Mouse (Mus musculus) embryonic facial prominence, embryonic 12.5 days (tissue): ENCODE measurements around the gene Sh2b2. TPM values are rescaled to one million over a fixed set of nuclear protein-coding genes. Genes with fewer than 3 reads are reported as not detected.

Experiments
- ATAC-seq: fragments of 200-750 bp; cut with Nextera tagmentation; 2 replicates; pipeline ENCODE4 v1.8.0; 2017; ENCODE audit not compliant: insufficient number of reproducible peaks, insufficient read depth, low FRiP score, low TSS enrichment
- H3K27ac ChIP-seq: fragments of 300-500 bp; sonication (generic); 2 replicates; pipeline ENCODE4 v1.5.1; 2016; ENCODE audit warnings: mild to moderate bottlenecking
- H3K27me3 ChIP-seq: fragments of 300-500 bp; sonication (generic); 2 replicates; pipeline ENCODE4 v1.6.1; 2016; ENCODE audit warnings: mild to moderate bottlenecking, moderate library complexity
- H3K36me3 ChIP-seq: fragments of 300-500 bp; sonication (generic); 2 replicates; pipeline ENCODE4 v1.6.1; 2016; ENCODE audit warnings: mild to moderate bottlenecking
- H3K4me1 ChIP-seq: fragments of 300-500 bp; sonication (generic); 2 replicates; pipeline ENCODE4 v1.6.1; 2016
- H3K4me2 ChIP-seq: fragments of 300-500 bp; sonication (generic); replicated peaks from 2 replicates; pipeline ENCODE4 v1.6.1; 2016; ENCODE audit warnings: mild to moderate bottlenecking, moderate library complexity
- H3K4me3 ChIP-seq: fragments of 300-500 bp; sonication (generic); 2 replicates; pipeline ENCODE4 v1.5.1; 2016; ENCODE audit warnings: mild to moderate bottlenecking
- H3K9ac ChIP-seq: fragments of 300-500 bp; sonication (generic); 2 replicates; pipeline ENCODE4 v1.6.1; 2016; ENCODE audit warnings: mild to moderate bottlenecking, moderate library complexity
- H3K9me3 ChIP-seq: fragments of 300-500 bp; sonication (generic); 2 replicates; pipeline ENCODE4 v1.6.1; 2016; ENCODE audit warnings: mild to moderate bottlenecking, moderate library complexity
- WGBS: fragments of 180-500 bp; shearing (Covaris S2); methylation state at CpG from one replicate; pipeline ENCODE4 v1.1.7; 2016; 5-methylcytosine and 5-hydroxymethylcytosine counted together
- polyA plus RNA-seq: library from polyadenylated mRNA; unstranded; fragments of >200 nt; fragmentation: Nextera tagmentation; extraction: Ambion mirVana; gene quantifications from 2 replicates; pipeline ENCODE4 v1.2.1, GENCODE M21; 2016

Gene Sh2b2
- polyA plus RNA-seq: 14.8 and 15.8 TPM in 2 replicates

- no peaks in the 10 kb centered on the region for H3K27me3 ChIP-seq
- WGBS: 86% methylated on average over 2 of the region's 2 CpGs
- no peak within 1 kb of the TSS; the same call in 1 of the 2 replicates for H3K27ac ChIP-seq
- H3K36me3 ChIP-seq: no peaks in the 10 kb centered on the region
- H3K4me1 ChIP-seq: peaks cover 15% of the 10 kb centered on the region
- peak within 1 kb of the TSS; percentile 83 for H3K4me3 ChIP-seq
- ATAC-seq: no peak
- H3K4me2 ChIP-seq: peak within 1 kb of the TSS; percentile 88
- peak within 1 kb of the TSS; percentile 59; the same call in 1 of the 2 replicates for H3K9ac ChIP-seq
- H3K9me3 ChIP-seq: no peaks in the 10 kb centered on the region
Observed at GRCm38 (mm10) chr5:136246452-136246838, at the start of gene Sh2b2. Gene Sh2b2 (minus strand): TSS chr5:136246556.

GRCm38 (mm10) chr5:136292971-136293418 lies 46.6 kb upstream of the Sh2b2 start:
- Histone ChIP-seq H3K27me3 (no peaks in the 10 kb centered on the region), H3K4me3 (no peak overlapping the region), H3K4me1 (no peaks in the 10 kb centered on the region), H3K9ac (no peak overlapping the region), H3K36me3 (peaks cover 22% of the 10 kb centered on the region), H3K27ac (no peak overlapping the region), H3K9me3 (no peaks in the 10 kb centered on the region), H3K4me2 (no peak overlapping the region)
- ATAC-seq: no peak
- 57% methylated on average over 4 of the region's 4 CpGs for WGBS

- H3K4me1 ChIP-seq: no peaks in the 10 kb centered on the region
- no peak overlapping the region for H3K4me3 ChIP-seq
- no peaks in the 10 kb centered on the region for H3K9me3 ChIP-seq
- 79% methylated on average over 2 of the region's 2 CpGs for WGBS
- no peaks in the 10 kb centered on the region for H3K27me3 ChIP-seq
- H3K36me3 ChIP-seq: peaks cover 25% of the 10 kb centered on the region
- no peak for ATAC-seq
- no peak overlapping the region for H3K4me2 ChIP-seq
- H3K9ac ChIP-seq: no peak overlapping the region
- no peak overlapping the region for H3K27ac ChIP-seq
Observed at GRCm38 (mm10) chr5:136292361-136292760, 46.0 kb upstream of the Sh2b2 start.

- 93% methylated on average over 2 of the region's 2 CpGs for WGBS
- no peaks in the 10 kb centered on the region for H3K4me1 ChIP-seq
- no peaks in the 10 kb centered on the region for H3K27me3 ChIP-seq
- no peak overlapping the region for H3K27ac ChIP-seq
- H3K4me3 ChIP-seq: no peak overlapping the region
- no peaks in the 10 kb centered on the region for H3K9me3 ChIP-seq
- H3K4me2 ChIP-seq: no peak overlapping the region
- peaks cover 24% of the 10 kb centered on the region for H3K36me3 ChIP-seq
- ATAC-seq: no peak
- H3K9ac ChIP-seq: no peak overlapping the region
Observed at GRCm38 (mm10) chr5:136291562-136291961, 45.2 kb upstream of the Sh2b2 start.

- no peaks in the 10 kb centered on the region for H3K4me1 ChIP-seq
- peaks cover 31% of the 10 kb centered on the region for H3K36me3 ChIP-seq
- H3K4me3 ChIP-seq: no peak overlapping the region
- H3K27me3 ChIP-seq: no peaks in the 10 kb centered on the region
- no peak overlapping the region for H3K4me2 ChIP-seq
- H3K9me3 ChIP-seq: no peaks in the 10 kb centered on the region
- no peak overlapping the region for H3K27ac ChIP-seq
- WGBS: 81% methylated on average over 3 of the region's 3 CpGs
- ATAC-seq: no peak
- H3K9ac ChIP-seq: no peak overlapping the region
Observed at GRCm38 (mm10) chr5:136289776-136290175, 43.4 kb upstream of the Sh2b2 start.

GRCm38 (mm10) chr5:136288351-136289081 lies 42.2 kb upstream of the Sh2b2 start:
- ATAC-seq: no peak
- H3K9me3 ChIP-seq: no peaks in the 10 kb centered on the region
- peaks cover 40% of the 10 kb centered on the region for H3K36me3 ChIP-seq
- H3K27ac ChIP-seq: no peak overlapping the region
- no peak overlapping the region for H3K4me2 ChIP-seq
- H3K27me3 ChIP-seq: no peaks in the 10 kb centered on the region
- no peak overlapping the region for H3K4me3 ChIP-seq
- no peak overlapping the region for H3K9ac ChIP-seq
- H3K4me1 ChIP-seq: no peaks in the 10 kb centered on the region
- WGBS: 87% methylated on average over 6 of the region's 6 CpGs

GRCm38 (mm10) chr5:136286566-136286965 lies 40.2 kb upstream of the Sh2b2 start:
- no peak overlapping the region for H3K4me3 ChIP-seq
- no peak overlapping the region for H3K4me2 ChIP-seq
- H3K27ac ChIP-seq: no peak overlapping the region
- H3K9me3 ChIP-seq: no peaks in the 10 kb centered on the region
- H3K9ac ChIP-seq: no peak overlapping the region
- H3K27me3 ChIP-seq: no peaks in the 10 kb centered on the region
- no peaks in the 10 kb centered on the region for H3K4me1 ChIP-seq
- peaks cover 56% of the 10 kb centered on the region for H3K36me3 ChIP-seq
- WGBS: 86% methylated on average over 6 of the region's 6 CpGs
- ATAC-seq: no peak

GRCm38 (mm10) chr5:136285106-136285505 lies 38.8 kb upstream of the Sh2b2 start:
- Histone ChIP-seq H3K4me1 (no peaks in the 10 kb centered on the region), H3K27me3 (no peaks in the 10 kb centered on the region), H3K4me3 (no peak overlapping the region), H3K9ac (no peak overlapping the region), H3K4me2 (no peak overlapping the region), H3K27ac (no peak overlapping the region), H3K9me3 (no peaks in the 10 kb centered on the region), H3K36me3 (peaks cover 59% of the 10 kb centered on the region)
- WGBS: 88% methylated on average over 7 of the region's 7 CpGs
- no peak for ATAC-seq

GRCm38 (mm10) chr5:136281351-136281750 lies 35.0 kb upstream of the Sh2b2 start:
- 53% methylated on average over 6 of the region's 6 CpGs for WGBS
- H3K36me3 ChIP-seq: peaks cover 79% of the 10 kb centered on the region
- H3K27ac ChIP-seq: no peak overlapping the region
- no peak for ATAC-seq
- H3K9me3 ChIP-seq: no peaks in the 10 kb centered on the region
- H3K4me3 ChIP-seq: no peak overlapping the region
- no peaks in the 10 kb centered on the region for H3K27me3 ChIP-seq
- no peaks in the 10 kb centered on the region for H3K4me1 ChIP-seq
- no peak overlapping the region for H3K4me2 ChIP-seq
- H3K9ac ChIP-seq: no peak overlapping the region

GRCm38 (mm10) chr5:136274739-136275138 lies 28.4 kb upstream of the Sh2b2 start:
- H3K4me1 ChIP-seq: no peaks in the 10 kb centered on the region
- H3K36me3 ChIP-seq: peaks cover 63% of the 10 kb centered on the region
- no peaks in the 10 kb centered on the region for H3K27me3 ChIP-seq
- no peaks in the 10 kb centered on the region for H3K9me3 ChIP-seq
- no peak for ATAC-seq
- 0 out of 2 replicates have a peak overlapping the region, but pooled peaks have one; percentile 1 for H3K27ac ChIP-seq
- 0 out of 2 replicates have a peak overlapping the region, but pooled peaks have one; percentile 27 for H3K9ac ChIP-seq
- H3K4me2 ChIP-seq: no peak overlapping the region
- H3K4me3 ChIP-seq: no peak overlapping the region
- 89% methylated on average over 43 of the region's 43 CpGs for WGBS

GRCm38 (mm10) chr5:136269937-136270336 lies 23.6 kb upstream of the Sh2b2 start:
- WGBS: 74% methylated on average over 4 of the region's 4 CpGs
- Histone ChIP-seq H3K27ac (peak overlapping the region; percentile 37; the same call in 1 of the 2 replicates), H3K36me3 (peaks cover 20% of the 10 kb centered on the region)

GRCm38 (mm10) chr5:136266077-136266476 lies 19.7 kb upstream of the Sh2b2 start:
- WGBS: 79% methylated on average over 7 of the region's 7 CpGs
- no peaks in the 10 kb centered on the region for H3K4me1 ChIP-seq
- H3K9ac ChIP-seq: no peak overlapping the region
- H3K27me3 ChIP-seq: no peaks in the 10 kb centered on the region
- no peaks in the 10 kb centered on the region for H3K9me3 ChIP-seq
- no peak overlapping the region for H3K27ac ChIP-seq
- H3K4me3 ChIP-seq: no peak overlapping the region
- no peak overlapping the region for H3K4me2 ChIP-seq
- ATAC-seq: no peak
- no peaks in the 10 kb centered on the region for H3K36me3 ChIP-seq

More at GRCm38 (mm10) chr5:136269937-136270336, 23.6 kb upstream of the Sh2b2 start:
- no peaks in the 10 kb centered on the region for H3K9me3 ChIP-seq
- no peaks in the 10 kb centered on the region for H3K4me1 ChIP-seq
- no peak overlapping the region for H3K4me3 ChIP-seq
- H3K27me3 ChIP-seq: no peaks in the 10 kb centered on the region
- no peak overlapping the region for H3K9ac ChIP-seq
- ATAC-seq: peak; percentile 41; the same call in 1 of the 2 replicates
- no peak overlapping the region for H3K4me2 ChIP-seq
